Mouse (Mus musculus): ENCODE data around the gene Olfr221.

DNA sequence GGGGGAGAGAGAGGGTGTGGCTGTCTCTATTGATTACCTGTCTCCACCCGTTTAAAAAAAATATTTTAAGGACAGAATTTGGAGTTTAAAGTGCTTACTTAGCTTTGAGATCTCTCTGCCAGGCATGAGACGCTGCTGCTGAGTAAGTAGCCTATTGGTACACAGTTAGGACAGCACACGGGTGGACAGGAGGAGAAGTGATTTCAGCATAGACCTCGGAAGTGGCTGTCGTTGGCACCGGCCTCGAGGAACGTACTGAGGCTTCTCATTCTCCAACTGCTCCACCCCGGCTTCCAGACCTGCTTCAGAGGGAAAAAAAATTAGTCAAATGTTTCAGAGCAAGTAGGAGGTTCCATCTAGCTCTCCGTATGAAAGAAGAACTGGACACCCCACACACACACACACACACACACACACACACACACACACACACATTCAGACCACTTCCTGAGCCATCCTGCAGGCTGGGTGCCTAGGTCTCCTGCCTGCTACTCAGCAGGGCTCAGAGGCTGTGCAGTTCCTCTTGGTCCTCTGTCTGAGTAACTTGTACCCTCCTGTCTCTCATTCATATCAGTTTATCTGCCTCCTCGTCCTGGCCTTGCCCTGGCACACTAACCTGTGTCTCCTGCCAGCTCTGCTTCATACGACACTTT is 46.9 kb downstream of the Olfr221 start:
- no peak for TF ChIP-seq POLR2A (IDR thresholded peaks at IDR 0.05; ENCODE audit: low read depth, low read length)
- TF ChIP-seq CTCF (IDR thresholded peaks at IDR 0.05; ENCODE audit: extremely low read depth, insufficient read depth, insufficient read length, insufficient replicate concordance), result no peak

Data from spleen, adult 2 months (tissue).